Mouse (Mus musculus): Measurements from ENCODE around the gene Bzw1. TPM values are rescaled to one million over a fixed set of nuclear protein-coding genes. Genes with fewer than 3 reads are reported as not detected.
A peak's percentile ranks its signal among the peaks of the same experiment; 100 is the strongest.
"Not testable (repeated sequence)": the region's sequence is repeated elsewhere in the genome, so short reads cannot be mapped to it uniquely, and the experiment has no call there.

Gene Bzw1
- polyA plus RNA-seq, 1 experiment from 2014 or later, result 329 TPM

- Histone ChIP-seq H3K27ac (ENCODE audit: low read length) (no peak overlapping the region), H3K4me2 (ENCODE audit: low read depth, low read length) (no peak overlapping the region), H3K4me3 (ENCODE audit: low read length) (no peak overlapping the region), H3K9ac (ENCODE audit: low read length) (no peak overlapping the region), H3K9me3 (ENCODE audit: control insufficient read depth, low read length) (no peaks in the 10 kb centered on the region), H3K36me3 (ENCODE audit: control insufficient read depth, insufficient read depth, low read length) (no peaks in the 10 kb centered on the region), H3K4me1 (replicated peaks; ENCODE audit: control insufficient read depth, insufficient read depth, low read length) (no peaks in the 10 kb centered on the region; the same call in 1 of the 2 replicates), H3K27me3 (ENCODE audit: control insufficient read depth, insufficient read depth, low read depth, low read length) (no peaks in the 10 kb centered on the region)
- ATAC-seq (ENCODE audit: low read depth), result no peak
- 96% methylated on average over 3 of the region's 3 CpGs for WGBS
These were observed 26.9 kb upstream of the Bzw1 start for GRCm38 (mm10) chr1:58365829-58366228.

- no peaks in the 10 kb centered on the region for H3K36me3 ChIP-seq (ENCODE audit: control insufficient read depth, insufficient read depth, low read length)
- no peak overlapping the region for H3K4me3 ChIP-seq (ENCODE audit: low read length)
- H3K27ac ChIP-seq (ENCODE audit: low read length), result no peak overlapping the region
- 78% methylated on average over 12 of the region's 12 CpGs for WGBS
- ATAC-seq (ENCODE audit: low read depth), result no peak
- no peaks in the 10 kb centered on the region for H3K9me3 ChIP-seq (ENCODE audit: control insufficient read depth, low read length)
- H3K4me2 ChIP-seq (ENCODE audit: low read depth, low read length), result no peak overlapping the region
- no peak overlapping the region for H3K9ac ChIP-seq (ENCODE audit: low read length)
- H3K27me3 ChIP-seq (ENCODE audit: control insufficient read depth, insufficient read depth, low read depth, low read length), result no peaks in the 10 kb centered on the region
- H3K4me1 ChIP-seq (replicated peaks; ENCODE audit: control insufficient read depth, insufficient read depth, low read length), result no peaks in the 10 kb centered on the region; the same call in 1 of the 2 replicates
These were observed 25.8 kb upstream of the Bzw1 start for GRCm38 (mm10) chr1:58366737-58367471.

GRCm38 (mm10) chr1:58369716-58370115 is 23.0 kb upstream of the Bzw1 start:
- no peaks in the 10 kb centered on the region for H3K9me3 ChIP-seq (ENCODE audit: control insufficient read depth, low read length)
- H3K4me3 ChIP-seq (ENCODE audit: low read length), result no peak overlapping the region
- no peaks in the 10 kb centered on the region for H3K27me3 ChIP-seq (ENCODE audit: control insufficient read depth, insufficient read depth, low read depth, low read length)
- 68% methylated on average over 2 of the region's 2 CpGs for WGBS
- no peak overlapping the region for H3K9ac ChIP-seq (ENCODE audit: low read length)
- no peaks in the 10 kb centered on the region for H3K36me3 ChIP-seq (ENCODE audit: control insufficient read depth, insufficient read depth, low read length)
- no peak overlapping the region for H3K27ac ChIP-seq (ENCODE audit: low read length)
- no peak for ATAC-seq (ENCODE audit: low read depth)
- H3K4me1 ChIP-seq (replicated peaks; ENCODE audit: control insufficient read depth, insufficient read depth, low read length), result no peaks in the 10 kb centered on the region
- no peak overlapping the region for H3K4me2 ChIP-seq (ENCODE audit: low read depth, low read length)

- 65% methylated on average over 2 of the region's 2 CpGs for WGBS
- ATAC-seq (ENCODE audit: low read depth); H3K9me3 ChIP-seq (ENCODE audit: control insufficient read depth, low read length); H3K27me3 ChIP-seq (ENCODE audit: control insufficient read depth, insufficient read depth, low read depth, low read length); H3K4me2 ChIP-seq (ENCODE audit: low read depth, low read length); H3K4me3 ChIP-seq (ENCODE audit: low read length); H3K27ac ChIP-seq (ENCODE audit: low read length); H3K36me3 ChIP-seq (ENCODE audit: control insufficient read depth, insufficient read depth, low read length); H3K4me1 ChIP-seq (replicated peaks; ENCODE audit: control insufficient read depth, insufficient read depth, low read length); H3K9ac ChIP-seq (ENCODE audit: low read length): not testable (repeated sequence)
These were observed 18.4 kb upstream of the Bzw1 start for GRCm38 (mm10) chr1:58374266-58374665.

- Histone ChIP-seq H3K4me3 (ENCODE audit: low read length) (no peak overlapping the region), H3K4me2 (ENCODE audit: low read depth, low read length) (no peak overlapping the region), H3K27me3 (ENCODE audit: control insufficient read depth, insufficient read depth, low read depth, low read length) (no peaks in the 10 kb centered on the region), H3K9ac (ENCODE audit: low read length) (no peak overlapping the region), H3K4me1 (replicated peaks; ENCODE audit: control insufficient read depth, insufficient read depth, low read length) (no peaks in the 10 kb centered on the region), H3K9me3 (ENCODE audit: control insufficient read depth, low read length) (no peaks in the 10 kb centered on the region), H3K36me3 (ENCODE audit: control insufficient read depth, insufficient read depth, low read length) (no peaks in the 10 kb centered on the region), H3K27ac (ENCODE audit: low read length) (no peak overlapping the region)
- no peak for ATAC-seq (ENCODE audit: low read depth)
- 68% methylated on average over 3 of the region's 3 CpGs for WGBS
These were observed 17.0 kb upstream of the Bzw1 start for GRCm38 (mm10) chr1:58375574-58376147.

GRCm38 (mm10) chr1:58382586-58383281 is 10.0 kb upstream of the Bzw1 start:
- H3K9ac ChIP-seq (ENCODE audit: low read length), result no peak overlapping the region
- no peaks in the 10 kb centered on the region for H3K27me3 ChIP-seq (ENCODE audit: control insufficient read depth, insufficient read depth, low read depth, low read length)
- H3K36me3 ChIP-seq (ENCODE audit: control insufficient read depth, insufficient read depth, low read length), result no peaks in the 10 kb centered on the region
- WGBS, result 55% methylated on average over 5 of the region's 5 CpGs
- no peaks in the 10 kb centered on the region for H3K4me1 ChIP-seq (replicated peaks; ENCODE audit: control insufficient read depth, insufficient read depth, low read length)
- H3K4me3 ChIP-seq (ENCODE audit: low read length), result no peak overlapping the region
- no peaks in the 10 kb centered on the region for H3K9me3 ChIP-seq (ENCODE audit: control insufficient read depth, low read length)
- ATAC-seq (ENCODE audit: low read depth), result no peak
- H3K4me2 ChIP-seq (ENCODE audit: low read depth, low read length), result no peak overlapping the region
- H3K27ac ChIP-seq (ENCODE audit: low read length), result no peak overlapping the region

- H3K4me2 ChIP-seq (ENCODE audit: low read depth, low read length), result peak overlapping the region; percentile 87
- H3K4me3 ChIP-seq (ENCODE audit: low read length), result peak overlapping the region; percentile 91
- H3K27me3 ChIP-seq (ENCODE audit: control insufficient read depth, insufficient read depth, low read depth, low read length), result no peaks in the 10 kb centered on the region
- 41% methylated on average over 19 of the region's 19 CpGs for WGBS
- peaks cover 14% of the 10 kb centered on the region for H3K36me3 ChIP-seq (ENCODE audit: control insufficient read depth, insufficient read depth, low read length)
- H3K9me3 ChIP-seq (ENCODE audit: control insufficient read depth, low read length), result no peaks in the 10 kb centered on the region
- H3K9ac ChIP-seq (ENCODE audit: low read length), result peak overlapping the region; percentile 96
- H3K4me1 ChIP-seq (replicated peaks; ENCODE audit: control insufficient read depth, insufficient read depth, low read length), result peaks cover 10% of the 10 kb centered on the region
- peak overlapping the region; percentile 98 for H3K27ac ChIP-seq (ENCODE audit: low read length)
- no peak for ATAC-seq (ENCODE audit: low read depth)
These were observed 1.1 kb upstream of the Bzw1 start for GRCm38 (mm10) chr1:58391421-58392267.

- ATAC-seq (ENCODE audit: low read depth), result peak; percentile 4; the same call in 1 of the 2 replicates
- Histone ChIP-seq H3K4me2 (ENCODE audit: low read depth, low read length) (peak overlapping the region; percentile 87), H3K9ac (ENCODE audit: low read length) (peak overlapping the region; percentile 96), H3K27me3 (ENCODE audit: control insufficient read depth, insufficient read depth, low read depth, low read length) (no peaks in the 10 kb centered on the region), H3K27ac (ENCODE audit: low read length) (peak overlapping the region; percentile 98), H3K4me3 (ENCODE audit: low read length) (peak overlapping the region; percentile 91), H3K36me3 (ENCODE audit: control insufficient read depth, insufficient read depth, low read length) (peaks cover 18% of the 10 kb centered on the region), H3K4me1 (replicated peaks; ENCODE audit: control insufficient read depth, insufficient read depth, low read length) (peaks cover 10% of the 10 kb centered on the region), H3K9me3 (ENCODE audit: control insufficient read depth, low read length) (no peaks in the 10 kb centered on the region)
- WGBS, result 2% methylated on average over 16 of the region's 16 CpGs
These were observed 438 bp upstream of the Bzw1 start for GRCm38 (mm10) chr1:58392268-58392651.

Measured in lung, embryonic 16.5 days (tissue).